Comparison of ENCODE assay signal across 15 mouse cellular contexts in genomic region chr17:32295160-32295559, GRCm38 (mm10).
"Had no signal": no experiment of that assay in that cellular context is flagged by ENCODE, and none has a peak within 500 bp of the region (broad histone marks: within the 10 kb centered on the region; RNA-seq: fewer than 3 reads in every experiment).

No protein-coding gene starts in this region.

- H3K9ac ChIP-seq: neural tube, embryonic 15.5 days; stomach, embryonic 15.5 days had no signal

- DNase-seq: retina, postnatal 1 day; right cerebral cortex, adult 18-20 months; right cerebral cortex, postnatal 14 days; right cerebral cortex, postnatal 25 days; right cerebral cortex, postnatal 4 days; spleen, adult 18-20 months; thymus, adult 18-20 months; thymus, adult 2 months; thymus, postnatal 14 days; thymus, postnatal 25 days; thymus, postnatal 36 days; thymus, postnatal 4 days had no signal

- H3K4me2 ChIP-seq: neural tube, embryonic 15.5 days; stomach, embryonic 15.5 days had no signal

- H3K9me3 ChIP-seq: neural tube, embryonic 15.5 days; stomach, embryonic 15.5 days had no signal

- H3K27ac ChIP-seq: neural tube, embryonic 15.5 days; stomach, embryonic 15.5 days; stomach, postnatal 0 days had no signal

- H3K36me3 ChIP-seq: neural tube, embryonic 15.5 days; stomach, embryonic 15.5 days had no signal

- H3K27me3 ChIP-seq: neural tube, embryonic 15.5 days; stomach, embryonic 15.5 days had no signal

- H3K4me3 ChIP-seq: neural tube, embryonic 15.5 days; stomach, embryonic 15.5 days had no signal

- H3K4me1 ChIP-seq: neural tube, embryonic 15.5 days; stomach, embryonic 15.5 days had no signal
